Mouse (Mus musculus): ENCODE measurements around the gene Ece2.
A peak's percentile ranks its signal among the peaks of the same experiment; 100 is the strongest.

The Ece2 gene

DNA sequence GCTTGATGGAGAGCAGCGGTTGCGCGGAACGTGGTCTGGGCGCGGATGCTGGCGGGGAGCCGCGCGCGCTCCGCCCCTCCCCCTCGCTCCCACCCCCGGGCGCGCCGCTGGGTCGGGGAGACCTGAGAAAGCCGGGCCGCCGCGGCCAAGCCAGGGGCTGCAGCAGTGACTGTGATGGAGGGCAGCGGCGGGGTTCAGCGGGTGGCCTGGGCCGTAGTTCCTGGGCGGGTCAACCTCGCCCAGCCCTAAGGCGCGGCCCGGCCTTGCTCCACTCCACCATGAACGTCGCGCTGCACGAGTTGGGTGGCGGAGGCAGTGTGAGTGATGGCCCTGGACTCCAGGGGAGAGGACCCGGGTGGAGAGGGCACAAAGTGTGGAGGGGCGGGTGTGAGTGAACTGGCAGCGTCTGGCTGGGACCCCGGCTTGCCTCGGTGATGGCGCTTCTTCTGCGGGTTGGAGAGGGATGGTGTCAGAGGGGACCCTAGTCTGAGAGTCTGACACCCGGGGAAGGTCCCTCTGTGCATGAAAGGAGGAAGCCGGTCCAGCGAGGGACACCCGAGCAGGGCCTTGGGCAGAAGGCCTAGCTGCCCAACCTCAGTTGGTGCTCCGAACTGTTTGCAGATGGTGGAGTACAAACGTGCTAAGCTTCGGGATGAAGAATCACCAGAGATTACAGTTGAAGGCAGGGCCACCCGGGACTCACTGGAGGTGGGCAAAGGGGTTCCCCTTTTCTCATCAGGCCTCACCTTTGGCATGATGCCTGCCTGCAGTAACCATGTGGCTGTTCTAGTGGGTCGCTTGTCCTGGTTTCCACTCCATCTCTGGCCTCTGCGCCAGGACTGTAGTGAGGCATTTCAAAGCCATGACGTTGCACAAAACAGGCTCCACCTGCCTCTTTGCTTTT lies at the start of gene Ece2:
Ece2 (plus strand) TSS at position 98 of the 904 bp plus-strand sequence.
- no peak for DNase-seq (ENCODE audit: low spot score)

DNA sequence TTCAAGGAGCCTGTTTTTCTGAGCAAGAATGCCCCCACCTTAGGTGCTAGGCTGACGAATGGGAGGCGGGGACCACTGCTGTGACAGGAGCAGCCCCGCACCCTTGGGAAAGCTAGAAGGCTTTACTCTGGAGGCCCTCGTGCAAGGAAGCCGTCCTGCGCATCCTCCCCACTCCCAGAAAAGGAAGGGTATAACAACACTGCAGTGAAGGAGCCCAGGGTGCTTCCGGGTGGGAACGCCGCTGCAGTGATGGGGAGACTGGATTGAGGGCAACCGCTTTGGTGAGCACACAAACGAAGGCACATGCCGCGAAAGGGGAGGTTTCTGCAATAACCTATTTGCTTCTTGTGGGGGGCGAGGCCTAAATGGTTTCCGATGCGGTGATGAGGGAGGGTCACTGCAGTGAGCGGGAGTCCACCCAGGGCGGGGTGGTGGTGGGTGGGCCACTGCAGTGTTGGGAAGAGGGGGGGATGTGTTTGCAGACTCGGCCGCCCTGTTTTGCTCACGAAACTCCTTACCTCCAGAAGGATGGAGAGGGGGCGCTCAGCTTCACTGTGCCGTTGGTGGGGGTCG lies 40.2 kb upstream of the Ece2 start, which contains the start of gene Vwa5b2:
Vwa5b2 (plus strand) TSS at position 106 of the 573 bp plus-strand sequence.
- DNase-seq (ENCODE audit: low spot score): no peak

DNA sequence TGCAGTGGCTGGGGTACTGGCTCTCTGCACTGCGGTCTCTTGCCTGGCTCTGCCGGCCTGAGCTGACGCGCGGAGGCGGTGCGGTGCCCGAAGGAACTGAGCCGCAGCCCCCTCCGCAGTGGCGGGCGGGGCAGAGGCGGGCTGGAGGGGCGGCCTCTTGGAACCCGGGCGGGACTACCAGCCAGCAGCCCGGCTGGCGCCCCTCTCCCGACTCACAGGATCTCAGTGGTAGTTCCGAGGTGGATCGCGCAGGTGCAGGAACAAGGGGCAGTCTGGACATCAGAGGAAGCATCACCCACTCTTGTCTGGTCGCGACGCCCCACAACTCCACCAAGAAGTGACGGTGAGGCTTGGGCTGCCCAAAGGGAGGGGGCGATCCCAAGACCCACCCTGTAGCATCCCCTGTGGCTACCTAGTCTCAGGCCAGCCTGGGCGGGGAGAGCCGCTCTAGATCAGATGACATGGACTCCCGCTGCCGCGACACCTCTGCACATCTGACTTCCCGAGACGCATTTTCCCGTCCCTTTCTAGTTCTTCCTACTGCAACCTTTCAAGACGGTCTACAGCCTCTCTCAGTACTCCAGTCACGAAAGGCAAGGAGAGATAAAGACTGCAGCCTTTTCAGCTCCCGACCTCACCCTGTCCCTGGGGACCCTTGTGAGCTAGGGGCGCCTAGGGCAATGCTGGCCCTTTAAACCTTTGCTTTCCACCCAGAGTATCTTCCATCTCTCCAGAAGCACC lies 39.5 kb upstream of the Ece2 start:
- peak; percentile 30 for DNase-seq (ENCODE audit: low spot score)

DNA sequence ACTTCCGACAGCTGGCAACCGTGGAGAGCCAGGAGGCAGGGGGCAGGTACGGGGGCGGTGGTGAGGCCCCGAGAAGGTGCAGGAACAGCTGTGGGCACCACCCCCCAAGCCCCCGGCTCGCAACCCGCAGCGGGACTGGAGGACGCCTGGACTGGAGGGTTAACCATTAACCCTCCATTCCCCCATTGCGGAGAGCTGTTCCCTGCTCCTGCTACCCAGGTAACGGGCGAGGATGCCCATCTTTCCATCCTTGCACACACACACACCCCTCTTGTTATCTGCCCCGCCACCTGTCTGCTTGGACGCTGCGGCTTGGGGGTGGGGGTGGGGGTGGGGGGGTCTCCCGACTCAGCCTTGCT lies 39.0 kb upstream of the Ece2 start:
- DNase-seq (ENCODE audit: low spot score): no peak

DNA sequence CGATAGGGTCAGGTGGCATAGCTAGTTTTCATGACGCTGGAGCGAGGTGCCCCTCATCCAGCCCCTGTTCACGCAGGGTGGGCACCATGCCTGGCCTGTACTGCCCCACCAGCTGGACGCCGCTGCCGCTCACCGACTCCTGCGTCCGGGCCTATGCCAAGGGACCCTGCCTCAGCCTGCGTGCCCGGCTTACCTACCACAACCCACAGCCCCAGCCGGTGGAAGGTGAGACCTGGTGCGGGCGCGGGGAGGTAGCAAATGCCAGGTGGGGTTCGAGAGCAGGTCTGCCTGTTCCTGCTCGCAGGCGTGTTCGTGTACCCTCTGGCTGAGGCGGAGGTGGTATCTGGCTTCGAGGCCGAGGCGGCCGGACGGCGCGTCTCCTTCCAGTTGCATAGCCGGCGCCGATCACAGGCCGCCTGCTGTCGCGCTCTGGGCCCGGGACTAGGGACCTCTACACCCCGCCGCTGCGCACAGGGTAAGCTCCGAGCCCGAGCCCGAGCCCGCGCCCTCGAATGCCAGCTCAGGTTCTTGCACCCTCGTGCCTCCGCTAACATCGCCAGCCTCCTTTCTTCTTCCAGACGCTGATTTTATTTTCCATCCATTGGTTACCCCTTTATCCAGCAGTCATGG lies 38.4 kb upstream of the Ece2 start:
- DNase-seq (ENCODE audit: low spot score): no peak

DNA sequence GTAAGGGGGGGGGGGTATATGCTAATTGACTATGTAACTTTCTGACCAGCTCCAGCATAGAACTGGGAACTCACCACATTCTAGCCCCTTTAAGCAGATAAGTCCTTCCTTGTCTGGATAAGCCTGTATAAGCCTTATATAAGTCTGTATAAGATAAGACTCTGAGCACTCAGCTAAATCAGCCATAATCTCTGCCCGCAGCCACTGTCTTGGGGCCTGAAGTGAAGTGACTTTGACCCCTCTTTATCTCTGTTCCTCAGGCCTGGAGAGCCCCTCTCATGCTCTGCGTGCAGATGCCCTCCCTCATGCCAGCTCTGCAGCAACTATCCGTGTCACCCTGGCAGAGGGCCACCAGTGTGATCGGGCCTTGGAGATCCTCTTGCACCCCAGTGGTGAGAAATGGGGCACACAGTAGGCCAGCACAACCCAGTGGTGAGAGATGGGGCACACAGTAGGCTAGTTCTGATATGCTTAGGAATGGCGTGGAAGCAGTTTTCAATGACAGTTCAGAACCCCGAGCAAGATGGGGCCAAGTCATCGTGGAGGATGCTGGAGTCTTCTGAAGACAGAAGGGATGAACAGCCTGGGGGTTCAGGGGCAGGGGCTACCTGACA lies 34.5 kb upstream of the Ece2 start:
- DNase-seq (ENCODE audit: low spot score): no peak

DNA sequence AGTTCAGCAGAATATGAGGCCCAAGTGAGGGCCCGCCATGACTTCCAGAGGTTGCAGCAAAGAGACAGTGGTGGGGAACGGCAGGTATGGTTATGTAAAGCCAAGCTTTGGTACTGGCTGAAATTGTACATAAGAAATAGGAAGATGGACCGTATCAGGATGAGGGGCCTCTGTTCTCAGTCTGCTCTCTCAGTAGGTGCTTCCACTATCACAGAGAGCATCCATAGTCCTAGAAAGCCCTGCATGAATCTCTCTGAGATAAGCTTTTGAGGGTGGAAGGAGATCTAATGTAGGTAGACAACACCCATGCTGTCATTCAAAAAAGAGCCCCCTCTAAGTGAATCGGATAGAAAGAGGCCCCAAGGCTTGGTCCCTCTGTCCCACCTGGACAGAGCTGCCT lies 33.9 kb upstream of the Ece2 start:
- DNase-seq (ENCODE audit: low spot score): no peak

DNA sequence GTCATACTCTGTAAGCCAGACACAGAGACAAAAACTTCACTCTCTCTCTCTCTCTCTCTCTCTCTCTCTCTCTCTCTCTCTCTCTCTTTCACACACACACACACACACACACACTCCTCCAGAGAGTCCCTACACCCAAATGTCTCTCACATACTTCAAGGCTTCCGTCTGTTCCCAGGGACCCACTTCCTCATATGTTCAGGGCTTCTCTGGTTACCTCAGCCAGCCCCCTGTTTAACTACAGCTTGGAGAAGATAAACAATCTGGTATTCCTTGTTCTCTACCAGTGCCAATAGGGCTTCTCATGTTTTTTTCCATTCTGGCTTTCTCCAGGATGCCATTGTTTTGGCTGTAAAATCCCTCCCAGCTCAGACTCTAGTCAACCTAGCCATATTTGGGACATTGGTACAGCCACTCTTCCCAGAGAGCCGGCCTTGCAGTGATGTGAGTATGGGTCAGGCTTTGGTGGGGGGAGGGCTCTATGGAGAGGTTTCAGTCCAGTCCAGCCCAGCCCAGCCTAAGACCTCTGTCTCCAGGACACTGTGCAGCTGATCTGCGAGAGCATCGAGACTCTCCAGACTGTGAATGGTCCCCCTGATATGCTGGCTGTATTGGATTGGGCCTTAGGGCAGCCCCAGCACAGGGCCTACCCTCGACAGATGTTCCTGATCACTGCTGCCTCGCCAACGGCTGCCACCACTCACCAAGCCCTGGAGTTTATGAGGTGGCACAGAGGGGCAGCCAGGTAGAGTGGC lies 32.8 kb upstream of the Ece2 start:
- DNase-seq (ENCODE audit: low spot score): no peak

DNA sequence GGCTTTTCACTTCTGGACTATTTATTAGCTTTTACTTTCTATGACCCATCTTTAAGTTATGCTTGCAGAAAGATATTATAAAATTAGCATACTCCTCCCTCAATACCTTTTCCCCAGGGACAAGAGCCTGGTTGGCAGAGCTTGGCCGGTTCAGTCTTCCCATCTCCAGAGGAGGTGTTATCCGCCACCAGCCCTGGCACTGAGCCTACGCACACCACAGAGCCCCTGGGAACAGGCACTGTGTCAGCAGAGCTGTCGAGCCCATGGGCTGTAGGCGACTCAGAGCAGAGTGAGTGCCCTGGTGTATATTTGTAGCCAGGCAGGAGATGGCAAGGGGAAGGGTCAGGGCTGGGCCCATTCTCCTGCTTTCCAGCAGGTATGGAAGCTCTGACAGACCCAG lies 29.1 kb upstream of the Ece2 start:
- no peak for DNase-seq (ENCODE audit: low spot score)

DNA sequence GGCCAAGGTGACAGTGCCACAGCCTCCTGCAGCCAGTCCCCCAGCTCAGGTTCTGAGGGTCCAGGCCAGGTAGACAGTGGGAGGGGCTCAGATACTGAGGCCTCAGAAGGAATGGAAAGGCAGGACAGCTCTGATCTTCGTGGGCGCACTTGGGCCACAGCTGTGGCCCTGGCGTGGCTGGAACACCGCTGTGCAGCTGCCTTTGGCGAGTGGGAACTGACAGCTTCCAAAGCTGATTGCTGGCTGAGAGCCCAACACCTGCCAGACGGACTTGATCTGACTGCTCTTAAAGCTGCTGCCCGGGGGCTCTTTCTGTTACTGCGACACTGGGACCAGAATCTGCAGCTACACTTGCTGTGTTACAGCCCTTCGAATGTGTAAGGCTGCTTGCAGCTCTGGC lies 24.9 kb upstream of the Ece2 start:
- DNase-seq (ENCODE audit: low spot score): no peak

DNA sequence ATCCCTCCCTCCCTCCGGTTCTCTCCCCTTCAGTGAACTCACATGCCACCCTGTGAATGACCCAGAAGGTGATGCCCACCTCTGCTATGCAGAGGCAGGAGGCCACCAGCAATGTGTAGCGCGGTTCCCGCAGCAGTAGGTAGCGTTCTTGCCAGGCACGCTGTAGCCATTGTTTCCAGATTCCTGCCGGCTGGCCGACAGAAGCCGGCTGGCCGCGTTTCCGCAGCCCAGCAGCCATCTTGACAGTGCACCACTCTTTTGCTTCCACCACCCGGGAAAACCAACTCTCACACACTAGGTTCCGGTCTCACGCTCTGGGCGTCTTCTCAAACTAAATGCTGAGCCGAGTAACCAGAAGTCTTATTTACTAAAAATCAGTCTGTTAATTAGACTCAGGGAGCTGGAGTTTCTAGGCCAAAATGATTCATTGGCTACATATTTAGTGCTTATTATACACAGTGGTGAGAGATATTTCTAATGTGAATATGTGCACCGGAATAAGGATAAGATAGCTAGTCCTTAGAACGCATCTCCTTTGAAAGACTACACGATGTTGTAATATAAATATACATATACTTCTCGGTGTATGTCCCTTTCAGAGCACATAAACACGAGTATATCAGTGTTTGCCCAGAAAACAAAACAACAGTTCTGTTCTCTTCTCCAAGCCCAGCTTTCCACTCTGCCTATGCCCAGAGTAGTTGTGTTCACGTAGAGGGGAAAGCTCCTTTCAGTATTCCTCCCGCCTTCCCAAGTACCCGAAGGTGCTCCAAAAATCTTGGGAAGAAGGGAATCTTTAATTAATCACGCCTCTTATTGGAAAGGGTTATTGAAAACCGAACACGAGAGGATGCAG lies 18.9 kb upstream of the Ece2 start:
- DNase-seq (ENCODE audit: low spot score): peak; percentile 78

DNA sequence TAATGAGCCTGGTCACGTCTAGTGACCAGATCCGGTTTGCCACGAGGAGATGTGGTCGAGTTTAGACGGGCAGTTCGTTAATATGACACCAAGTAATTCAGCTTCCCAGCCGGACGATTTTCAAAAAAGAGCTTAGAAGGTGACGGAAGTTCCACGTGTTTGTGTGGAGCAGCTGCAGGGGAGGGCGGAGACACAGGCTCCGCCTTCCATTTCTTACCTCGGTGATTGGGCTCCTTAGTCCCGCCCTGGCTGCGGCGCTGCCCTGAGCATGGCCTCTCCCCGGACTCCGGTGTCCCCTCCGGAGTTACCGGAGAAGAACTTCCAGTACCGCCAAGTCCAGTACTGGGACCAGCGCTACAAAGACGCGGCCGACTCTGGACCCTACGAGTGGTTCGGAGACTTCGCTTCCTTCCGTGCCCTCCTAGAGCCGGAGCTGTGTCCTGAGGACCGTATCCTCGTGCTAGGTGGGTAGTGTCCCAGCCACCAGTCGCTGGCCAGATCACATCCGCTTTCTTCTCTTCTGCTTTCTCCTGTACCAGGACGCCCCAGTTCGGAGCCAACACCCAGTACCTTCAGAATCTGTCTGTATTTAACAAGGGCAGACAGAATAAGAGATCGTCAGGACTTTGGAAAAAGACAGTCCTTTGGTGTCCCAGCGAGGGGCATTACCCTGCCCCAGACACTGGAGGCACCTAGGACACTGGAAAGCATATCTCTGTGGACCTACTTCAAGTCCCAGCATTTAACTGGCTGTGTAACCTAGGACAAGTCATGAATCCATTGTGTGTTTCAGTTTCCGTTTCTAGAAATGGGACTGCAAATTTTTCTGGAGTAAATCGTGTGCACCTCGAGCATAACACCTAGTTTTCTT lies 18.0 kb upstream of the Ece2 start, which contains the start of the genes Eef1akmt4, Gm49333 and Alg3:
Eef1akmt4 (plus strand) TSS at position 237 of the 871 bp plus-strand sequence.
Gm49333 (plus strand) TSS at position 254 of the 871 bp plus-strand sequence.
Alg3 (minus strand) TSS at position 379 of the 871 bp plus-strand sequence.
- peak; percentile 79 for DNase-seq (ENCODE audit: low spot score)

DNA sequence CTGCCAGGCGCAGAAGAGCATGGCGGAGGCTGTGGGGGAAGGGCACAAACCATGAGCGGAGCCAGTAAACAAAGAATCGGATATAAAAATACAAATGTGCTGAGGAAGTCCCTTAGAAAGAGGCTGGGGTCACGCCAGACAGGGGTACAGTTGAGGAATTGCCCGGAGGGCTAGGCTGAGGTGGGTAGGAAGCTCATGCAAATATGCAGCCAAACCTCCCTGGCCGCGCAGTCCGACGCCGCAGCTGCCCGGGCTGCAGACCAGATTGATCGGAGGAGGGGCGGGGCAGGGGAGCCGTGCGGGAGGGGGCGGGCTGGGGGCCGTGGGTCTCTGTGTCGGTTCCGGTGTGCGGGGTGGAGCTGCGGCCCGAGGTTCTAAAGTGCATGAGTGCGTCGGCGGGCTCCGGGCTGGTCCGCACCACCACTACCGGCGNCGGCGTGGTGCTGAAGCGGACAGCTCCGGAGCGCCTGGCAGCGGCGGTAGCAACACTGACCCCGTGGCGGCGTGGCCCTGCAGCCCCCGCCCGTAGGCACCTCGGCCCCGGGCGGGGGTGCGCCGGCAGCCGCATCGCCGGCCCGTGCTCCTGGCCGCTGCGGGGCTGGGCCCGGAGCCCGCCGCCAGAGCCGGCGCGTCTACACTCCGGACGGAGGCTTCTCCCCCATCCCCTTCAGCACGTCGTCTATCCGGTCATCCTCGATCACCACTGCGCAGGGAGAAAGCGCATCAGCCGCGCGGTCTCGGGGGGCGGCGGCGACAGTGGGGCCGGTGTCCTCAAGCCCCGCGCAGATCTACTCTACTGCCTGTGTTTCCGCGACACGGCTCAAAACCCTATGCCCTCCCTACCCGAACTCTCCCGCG lies 9.9 kb upstream of the Ece2 start:
- no peak for DNase-seq (ENCODE audit: low spot score)

DNA sequence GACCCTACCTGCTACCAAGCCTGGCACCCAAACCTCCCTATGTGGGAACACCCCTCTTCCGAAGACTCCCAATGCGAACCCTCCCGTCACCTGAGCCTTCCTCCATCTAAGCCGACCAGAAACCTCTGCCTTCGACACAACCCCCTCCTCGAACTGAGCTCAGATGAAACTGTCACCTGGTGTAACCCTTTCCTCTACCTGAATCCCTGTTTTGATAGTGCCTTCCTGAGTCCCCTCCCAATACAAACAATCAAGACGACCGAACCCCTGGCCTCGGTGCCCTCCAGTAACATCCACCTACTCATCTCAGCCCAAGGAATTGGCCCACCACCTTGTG lies 9.3 kb upstream of the Ece2 start:
- no peak for DNase-seq (ENCODE audit: low spot score)

DNA sequence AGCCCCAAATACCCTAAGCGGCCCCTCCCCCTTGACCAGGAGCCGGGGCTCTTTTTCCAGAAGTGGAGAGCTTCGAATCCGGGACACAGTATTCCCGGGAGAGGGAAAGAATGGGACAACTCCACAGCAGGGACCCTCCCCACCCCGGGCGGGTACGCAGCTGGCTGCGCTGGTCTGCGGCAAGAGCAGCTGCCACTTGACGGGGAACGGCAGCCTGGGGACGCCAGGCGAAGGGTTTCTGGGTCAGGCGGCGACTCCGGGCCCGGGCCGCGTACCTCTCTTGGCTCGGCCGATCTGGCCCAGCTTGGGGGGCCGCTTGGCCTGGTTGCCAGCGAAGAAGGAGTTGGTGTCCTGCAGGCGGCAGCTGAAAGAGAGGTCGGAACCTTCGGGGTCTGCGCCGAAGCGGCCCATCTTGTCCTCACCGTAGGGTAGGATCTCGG lies 8.9 kb upstream of the Ece2 start:
- no peak for DNase-seq (ENCODE audit: low spot score)

DNA sequence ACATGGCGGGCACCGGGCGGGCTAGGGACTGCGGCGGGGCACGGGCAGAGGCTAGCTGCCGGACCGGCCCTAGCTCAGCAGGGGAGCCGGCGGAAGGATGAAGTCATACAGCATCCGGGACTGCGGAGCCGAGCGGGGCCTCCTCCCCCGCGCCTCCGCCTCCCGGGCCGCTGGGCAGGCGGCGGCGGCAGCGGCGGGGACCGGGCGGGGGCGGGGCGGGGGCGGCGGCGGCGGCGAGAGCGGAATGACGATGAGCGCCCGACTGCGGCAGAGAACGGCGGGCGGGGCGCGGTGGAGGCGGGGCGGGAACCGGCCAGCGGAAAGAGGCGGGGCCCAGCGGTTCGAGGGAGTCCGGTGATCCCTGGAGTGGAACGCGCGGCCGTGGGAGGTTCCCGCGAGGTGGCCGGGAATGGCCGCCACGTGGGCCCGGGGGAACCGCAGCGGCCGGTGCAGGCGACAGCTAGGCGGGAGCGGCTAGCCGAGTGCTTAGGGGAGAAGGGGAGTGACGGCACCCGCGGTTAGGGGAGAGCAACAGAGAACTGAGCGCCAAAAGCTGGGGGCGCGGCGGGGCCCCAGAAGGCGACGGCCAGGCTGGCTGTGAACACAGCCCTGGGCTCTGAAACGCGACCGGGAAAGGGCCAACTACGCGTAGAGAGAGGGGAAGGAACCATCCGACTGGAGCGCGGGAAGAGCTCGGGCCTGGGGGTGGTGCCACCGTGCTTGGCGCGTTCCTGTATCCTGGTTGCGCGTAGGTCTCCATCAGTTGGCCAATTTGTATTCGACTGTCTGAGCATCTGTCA lies 8.2 kb upstream of the Ece2 start, which contains the start of gene Camk2n2:
Camk2n2 (minus strand) TSS at position 97 of the 800 bp plus-strand sequence.
- no peak for DNase-seq (ENCODE audit: low spot score)
